Mouse (Mus musculus) hindbrain, postnatal 0 days (tissue): ENCODE measurements at regions not wholly inside any gene's neighbourhood (a gene's known extent, or its start where the extent isn't known, plus 50 kb on each side); places are given as distances from the start of the nearest gene placed in this dataset.

Experiments used
- ATAC-seq: fragments of 200-750 bp; cut with Nextera tagmentation; 2 replicates; pipeline ENCODE4 v1.8.0; 2017; ENCODE audit warnings: mild to moderate bottlenecking, moderate TSS enrichment, moderate library complexity
- DNase-seq: peaks from one replicate; pipeline ENCODE4 v3.0.0-alpha.2; 2015; ENCODE audit warnings: low spot score
- H3K27ac ChIP-seq: fragments of 300-500 bp; sonication (generic); 2 replicates; pipeline ENCODE4 v1.5.1; 2014; ENCODE audit warnings: mild to moderate bottlenecking
- H3K27me3 ChIP-seq: fragments of 300-500 bp; sonication (generic); 2 replicates; pipeline ENCODE4 v1.6.1; 2014; ENCODE audit warnings: low read length, mixed read lengths; ENCODE audit not compliant: insufficient read depth
- H3K36me3 ChIP-seq: fragments of 300-500 bp; sonication (generic); 2 replicates; pipeline ENCODE4 v1.6.1; 2014; ENCODE audit warnings: low read length, mixed read lengths; ENCODE audit not compliant: insufficient read depth
- H3K4me1 ChIP-seq: fragments of 300-500 bp; sonication (generic); 2 replicates; pipeline ENCODE4 v1.6.1; 2014; ENCODE audit warnings: antibody characterized with exemption, low read length, mixed read lengths; ENCODE audit not compliant: insufficient read depth
- H3K4me2 ChIP-seq: fragments of 300-500 bp; sonication (generic); 2 replicates; pipeline ENCODE4 v1.6.1; 2014; ENCODE audit warnings: low read depth, mild to moderate bottlenecking, low read length, moderate library complexity, mixed read lengths
- H3K4me3 ChIP-seq: fragments of 300-500 bp; sonication (generic); 2 replicates; pipeline ENCODE4 v1.5.1; 2014; ENCODE audit warnings: low read length
- H3K9ac ChIP-seq: fragments of 300-500 bp; sonication (generic); replicated peaks from 2 replicates; pipeline ENCODE4 v1.6.1; 2014; ENCODE audit warnings: mild to moderate bottlenecking, low read length, moderate library complexity, mixed read lengths
- H3K9me3 ChIP-seq: fragments of 300-500 bp; sonication (generic); 2 replicates; pipeline ENCODE4 v1.6.1; 2016; ENCODE audit warnings: low read length, mixed read lengths
- CTCF ChIP-seq: IDR thresholded peaks from 2 replicates; pipeline ENCODE4 v1.5.1; 2016; ENCODE audit warnings: antibody characterized with exemption, control low read depth, low read depth
- WGBS: fragments of 180-500 bp; shearing (Covaris S2); extraction: QIAGEN DNeasy Blood & Tissue Kit; methylation state at CpG from one replicate; pipeline ENCODE4 v1.1.7; 2014; 5-methylcytosine and 5-hydroxymethylcytosine counted together

GRCm38 (mm10) chr6:25914122-25914521 lies 105.1 kb upstream of the Pot1a start:
- no peaks in the 10 kb centered on the region for H3K27me3 ChIP-seq
- DNase-seq, result no peak
- H3K9ac ChIP-seq, result no peak overlapping the region
- H3K4me1 ChIP-seq, result no peaks in the 10 kb centered on the region
- TF ChIP-seq CTCF, result no peak
- WGBS, result 89% methylated on average over 2 of the region's 2 CpGs
- H3K27ac ChIP-seq, result no peak overlapping the region
- ATAC-seq, result no peak
- H3K36me3 ChIP-seq, result no peaks in the 10 kb centered on the region
- no peaks in the 10 kb centered on the region for H3K9me3 ChIP-seq
- no peak overlapping the region for H3K4me2 ChIP-seq
- no peak overlapping the region for H3K4me3 ChIP-seq

DNA sequence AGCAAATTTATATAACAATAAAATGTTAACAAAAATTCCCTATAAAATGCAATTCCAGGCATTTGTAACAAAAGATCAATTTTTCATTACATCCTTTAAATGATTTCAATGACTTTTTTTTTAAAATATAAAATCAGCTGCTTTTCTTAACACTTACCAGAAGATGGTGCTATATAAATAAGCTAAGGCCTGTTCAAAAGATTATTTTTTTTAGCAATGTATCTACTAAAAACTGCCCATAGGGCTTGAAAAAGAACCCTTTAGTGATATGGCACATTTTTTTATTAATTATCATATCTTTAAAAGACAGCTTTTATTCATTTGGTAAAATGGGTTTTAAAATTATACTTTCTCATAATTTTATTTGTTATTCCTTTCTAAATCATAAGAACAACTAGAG lies 90.9 kb upstream of the Pot1a start:
- no peak overlapping the region for H3K27ac ChIP-seq
- no peak overlapping the region for H3K4me3 ChIP-seq
- ATAC-seq (no peak), DNase-seq (peak; percentile 18)
- no peaks in the 10 kb centered on the region for H3K27me3 ChIP-seq
- peak; percentile 45 for TF ChIP-seq CTCF
- H3K36me3 ChIP-seq, result no peaks in the 10 kb centered on the region
- no peaks in the 10 kb centered on the region for H3K9me3 ChIP-seq
- no peak overlapping the region for H3K4me2 ChIP-seq
- no peaks in the 10 kb centered on the region for H3K4me1 ChIP-seq
- H3K9ac ChIP-seq, result no peak overlapping the region

DNA sequence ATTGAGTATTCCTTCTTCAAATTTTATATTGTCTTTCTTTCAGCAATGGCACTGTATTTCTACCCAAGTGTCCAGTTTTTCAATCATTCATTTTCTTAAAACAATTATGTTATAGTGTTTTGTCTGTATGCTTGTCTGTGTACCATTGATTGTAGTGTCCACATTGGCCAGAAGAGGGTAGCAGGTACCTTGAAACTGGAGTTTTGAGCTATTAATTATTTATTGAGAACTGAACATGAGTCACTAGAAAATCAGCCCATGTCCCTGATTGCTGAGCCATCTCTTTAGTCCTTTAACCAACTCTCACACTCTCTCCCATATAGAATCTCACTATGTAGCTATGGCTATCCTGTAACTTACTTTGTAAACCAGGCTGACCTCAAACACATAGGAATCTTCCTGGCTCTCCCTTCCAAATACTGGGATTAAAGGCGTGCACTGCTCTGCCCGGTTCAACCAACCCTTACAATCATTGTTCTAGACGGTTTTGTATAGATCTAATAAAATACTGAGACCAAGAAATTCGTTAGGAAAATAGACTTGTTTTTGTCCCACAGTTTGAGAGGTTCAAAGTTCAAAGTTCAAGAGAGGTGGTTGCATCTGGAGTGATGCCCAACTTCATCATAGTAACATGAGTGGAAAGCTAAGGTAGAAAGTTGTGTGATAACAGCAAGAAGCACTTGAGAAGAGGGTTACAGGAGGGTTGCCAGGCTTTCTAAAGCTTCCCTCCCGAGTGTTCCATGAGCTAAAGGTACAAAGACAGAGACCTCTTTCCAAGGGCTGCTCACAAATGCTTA lies 85.6 kb upstream of the Pot1a start:
- peak; percentile 46 for TF ChIP-seq CTCF
- H3K4me1 ChIP-seq, result no peaks in the 10 kb centered on the region
- H3K9ac ChIP-seq, result no peak overlapping the region
- 76% methylated on average over 5 of the region's 5 CpGs for WGBS
- no peak overlapping the region for H3K27ac ChIP-seq
- no peaks in the 10 kb centered on the region for H3K27me3 ChIP-seq
- no peaks in the 10 kb centered on the region for H3K36me3 ChIP-seq
- ATAC-seq, result no peak
- H3K4me2 ChIP-seq, result no peak overlapping the region
- no peak overlapping the region for H3K4me3 ChIP-seq
- H3K9me3 ChIP-seq, result no peaks in the 10 kb centered on the region
- peak; percentile 29 for DNase-seq

- DNase-seq, result no peak
- no peak for TF ChIP-seq CTCF
These were observed 58.9 kb upstream of the Pot1a start for GRCm38 (mm10) chr6:25867922-25868321.

More at GRCm38 (mm10) chr6:25867922-25868321, 58.9 kb upstream of the Pot1a start:
- Histone ChIP-seq H3K36me3 (no peaks in the 10 kb centered on the region), H3K4me2 (no peak overlapping the region), H3K9ac (no peak overlapping the region), H3K4me1 (no peaks in the 10 kb centered on the region), H3K4me3 (no peak overlapping the region), H3K27me3 (no peaks in the 10 kb centered on the region), H3K27ac (no peak overlapping the region), H3K9me3 (no peaks in the 10 kb centered on the region)
- ATAC-seq, result no peak
- 85% methylated on average over 3 of the region's 3 CpGs for WGBS
